Mouse (Mus musculus) gastrocnemius, adult 8-10 months (tissue): ENCODE results near the gene Nkpd1. TPM values are rescaled to one million over a fixed set of nuclear protein-coding genes. Genes with fewer than 3 reads are reported as not detected.
A peak's percentile ranks its signal among the peaks of the same experiment; 100 is the strongest.
"Not testable (repeated sequence)": the region's sequence is repeated elsewhere in the genome, so short reads cannot be mapped to it uniquely, and the experiment has no call there.

Experiments
- DNase-seq, 2 experiments: peaks; one replicate each; pipeline ENCODE4 v3.0.0; 2022; ENCODE audit warnings: low spot score in 2 of 2
- total RNA-seq, 4 experiments: library from RNA; stranded (reverse); gene quantifications; 2 replicates each; pipeline ENCODE4 v1.2.4; 2022

Gene Nkpd1
- total RNA-seq, 4 experiments from 2014 or later: not detected

DNA sequence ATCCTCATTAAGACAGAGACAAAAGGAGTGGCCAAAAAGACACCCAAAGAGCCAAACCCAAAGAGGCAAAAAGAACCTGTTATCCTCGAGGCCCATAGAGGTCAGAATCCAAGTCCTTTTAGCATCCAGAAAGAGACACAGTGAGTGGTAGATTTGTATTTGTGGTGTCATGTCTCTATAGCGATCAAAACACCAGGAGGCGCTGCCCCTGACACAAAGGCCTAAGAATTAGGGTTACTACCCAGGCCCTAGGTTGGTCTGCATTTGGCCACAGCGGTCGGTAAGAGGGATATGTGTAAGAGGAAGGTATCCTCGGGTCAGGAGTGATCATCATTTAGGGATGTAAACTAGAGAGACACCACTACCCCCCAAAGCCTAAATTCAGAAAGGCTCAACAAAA, 11.3 kb upstream of the Nkpd1 start:
- DNase-seq: no peak

DNA sequence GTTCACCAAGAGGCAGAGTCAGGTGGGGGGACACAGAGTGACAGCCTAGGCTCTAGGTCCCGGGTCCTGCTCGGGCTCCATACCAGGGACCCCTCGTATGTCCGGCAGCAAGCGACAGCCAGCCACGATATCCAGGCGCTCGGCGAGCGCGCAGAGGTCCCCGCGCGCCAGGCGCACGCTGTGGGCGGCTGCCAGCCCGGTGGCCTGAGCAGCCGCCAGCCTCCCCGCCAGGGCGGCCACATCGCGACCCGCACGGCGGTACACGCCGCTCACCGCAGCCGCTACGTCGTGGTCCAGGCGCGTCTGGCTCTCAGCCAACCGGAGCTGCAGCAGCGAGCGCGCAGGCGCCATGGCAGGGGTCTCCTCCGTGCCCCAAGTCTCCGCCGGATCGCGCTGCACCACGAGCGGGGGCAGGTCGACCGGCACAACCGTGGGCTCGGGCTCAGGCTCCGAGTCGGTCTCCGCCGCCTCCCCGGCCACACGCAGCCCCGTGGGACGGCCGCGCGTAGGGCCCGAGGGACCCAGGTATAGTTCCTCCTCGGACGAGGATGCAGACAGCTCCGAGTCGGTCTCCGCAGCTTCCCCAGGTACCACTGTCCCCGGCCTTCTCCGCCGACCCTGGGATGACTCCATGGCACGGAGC, 10.5 kb upstream of the Nkpd1 start:
- DNase-seq: no peak

DNA sequence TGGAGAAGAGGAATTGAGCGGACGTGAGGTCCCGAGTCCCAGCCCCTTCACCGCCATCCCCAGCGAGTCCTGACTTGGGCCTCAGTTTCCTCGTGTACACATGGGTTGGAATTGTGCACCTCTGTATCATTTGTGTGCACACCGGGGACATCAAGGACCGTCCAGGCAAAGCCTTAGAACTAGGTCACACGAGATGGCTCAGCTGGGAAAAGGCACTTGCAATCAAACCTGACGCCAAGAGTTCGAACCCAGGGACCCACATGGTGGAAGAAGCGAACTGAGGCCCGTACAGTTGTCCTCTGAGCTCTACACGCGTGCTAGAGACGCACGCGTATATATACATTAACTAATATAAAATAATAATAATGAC, 10.0 kb upstream of the Nkpd1 start:
- DNase-seq: no peak

DNA sequence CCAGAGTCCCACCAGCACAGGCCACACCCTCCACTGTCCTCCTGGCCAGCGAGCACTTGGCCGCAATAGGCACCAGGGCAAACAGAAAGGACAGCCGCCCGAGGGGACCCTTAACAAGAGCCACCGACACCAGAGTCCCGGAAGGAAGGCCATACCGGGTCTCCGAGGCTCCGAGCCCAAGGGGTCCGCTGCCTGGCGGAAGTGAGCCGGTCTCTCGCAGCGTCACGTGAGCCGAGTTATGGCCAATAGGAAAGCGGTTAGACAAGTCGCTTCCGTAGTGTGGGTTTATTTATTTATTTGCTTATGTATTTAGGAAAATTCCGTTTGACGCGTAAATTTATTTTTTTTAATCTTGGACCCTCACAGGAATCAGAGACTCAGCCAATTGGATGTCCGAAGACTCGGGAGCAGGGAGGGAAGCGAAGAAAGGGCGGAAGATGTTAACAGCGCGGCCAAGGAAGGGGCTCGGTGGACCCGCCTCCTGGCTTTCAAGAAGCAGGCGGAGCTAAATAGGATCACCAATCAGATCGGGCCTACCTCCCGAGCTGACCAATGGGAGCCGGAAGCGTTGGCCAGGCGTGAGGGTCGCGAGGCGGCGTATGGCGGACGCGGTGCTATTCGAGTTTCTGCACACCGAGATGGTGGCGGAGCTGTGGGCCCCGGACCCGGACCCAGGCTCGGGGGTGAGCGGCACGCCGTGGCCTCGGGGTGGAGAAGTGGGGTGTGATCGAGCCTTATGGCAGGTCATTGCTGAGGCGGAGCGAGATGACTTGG, 9.3 kb upstream of the Nkpd1 start, which contains the start of the genes Bloc1s3 and Trappc6a:
TSS of gene Bloc1s3 (minus strand) at position 218 of the 774 bp plus-strand sequence.
TSS of gene Trappc6a (plus strand) at position 246 of the 774 bp plus-strand sequence.
- peak; percentile 83 to 84 for DNase-seq

DNA sequence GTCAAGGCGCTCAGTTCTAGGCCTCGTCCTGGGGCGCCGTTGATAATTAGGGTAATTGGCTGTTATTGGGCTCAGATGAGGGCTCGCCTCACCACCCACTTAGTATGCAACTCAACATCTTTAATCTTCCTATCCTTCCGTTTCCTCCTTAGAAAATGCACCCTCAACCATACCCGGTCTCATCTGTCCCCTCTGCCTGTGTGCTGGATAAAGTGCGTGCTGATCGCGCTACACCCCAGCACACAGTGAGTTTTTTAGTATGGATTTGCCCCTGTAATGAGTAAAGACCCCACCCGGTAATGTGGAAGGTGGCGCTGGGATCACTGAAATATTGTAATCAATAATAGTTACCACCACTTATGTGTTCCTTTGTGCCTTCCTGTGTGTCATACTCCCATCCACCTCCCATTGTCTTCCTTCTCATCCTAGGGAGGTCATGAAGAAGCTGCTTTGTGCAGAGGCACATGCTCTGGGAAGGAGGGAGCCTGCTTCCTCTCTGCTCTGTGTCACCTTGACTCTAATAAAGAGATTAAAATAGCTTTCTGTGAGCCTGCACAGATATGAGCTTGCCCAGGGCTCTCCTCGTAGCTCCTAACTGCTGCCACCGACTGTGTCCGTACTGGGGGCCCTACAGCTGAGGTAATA, 8.6 kb upstream of the Nkpd1 start:
- no peak for DNase-seq

DNA sequence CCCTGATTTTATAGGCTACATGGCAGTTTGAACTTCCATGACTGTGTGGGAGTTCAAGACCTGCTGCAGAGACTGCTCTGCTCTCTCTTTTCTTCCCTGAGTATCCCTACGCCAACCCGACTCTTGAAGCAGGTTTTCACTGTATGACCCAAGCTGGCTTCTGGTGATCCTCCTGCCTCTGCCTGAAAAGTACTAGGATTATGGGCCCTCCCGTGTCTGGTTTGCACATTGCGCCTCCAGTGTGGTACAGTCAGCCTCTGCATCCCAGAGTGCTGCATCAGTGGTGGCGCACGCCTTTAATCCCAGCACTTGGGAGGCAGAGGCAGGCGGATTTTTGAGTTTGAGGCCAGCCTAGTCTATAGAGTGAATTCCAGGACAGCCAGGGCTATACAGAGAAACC, 7.9 kb upstream of the Nkpd1 start:
- DNase-seq: no peak

DNA sequence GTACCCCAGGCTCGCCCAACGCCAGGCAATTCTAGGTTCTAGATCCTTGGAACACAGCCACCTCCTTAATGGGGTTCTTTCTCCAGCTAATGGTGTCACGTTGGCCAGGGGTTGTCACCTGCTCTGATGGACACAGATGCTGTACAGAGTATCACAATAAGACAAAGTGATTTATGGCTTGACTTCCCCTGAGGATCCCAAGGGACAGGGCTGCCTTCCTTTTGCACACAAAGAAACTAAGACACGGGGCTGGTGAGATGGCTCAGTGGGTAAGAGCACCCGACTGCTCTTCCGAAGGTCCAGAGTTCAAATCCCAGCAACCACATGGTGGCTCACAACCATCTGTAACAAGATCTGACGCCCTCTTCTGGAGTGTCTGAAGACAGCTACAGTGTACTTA, 5.7 kb upstream of the Nkpd1 start:
- not testable (repeated sequence) for DNase-seq

DNA sequence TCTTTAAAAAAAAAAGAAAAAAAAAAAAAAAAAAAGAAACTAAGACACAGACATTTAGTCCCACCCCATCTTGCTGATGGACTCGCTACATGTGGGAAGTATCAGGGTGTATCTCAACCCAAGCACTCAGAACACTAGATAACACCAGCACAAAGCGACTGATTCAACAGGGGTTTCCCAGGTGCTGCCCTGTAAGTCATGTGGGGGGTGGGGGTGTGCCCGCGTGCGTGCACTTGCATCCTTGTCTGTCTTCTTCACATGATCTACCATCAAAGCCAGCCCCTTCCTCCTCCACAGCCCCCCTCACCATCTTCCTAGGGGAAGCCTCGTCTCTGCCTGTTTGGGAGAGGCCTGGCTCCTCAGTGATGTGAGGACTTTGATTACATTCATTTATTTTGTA, 5.3 kb upstream of the Nkpd1 start:
- no peak for DNase-seq

DNA sequence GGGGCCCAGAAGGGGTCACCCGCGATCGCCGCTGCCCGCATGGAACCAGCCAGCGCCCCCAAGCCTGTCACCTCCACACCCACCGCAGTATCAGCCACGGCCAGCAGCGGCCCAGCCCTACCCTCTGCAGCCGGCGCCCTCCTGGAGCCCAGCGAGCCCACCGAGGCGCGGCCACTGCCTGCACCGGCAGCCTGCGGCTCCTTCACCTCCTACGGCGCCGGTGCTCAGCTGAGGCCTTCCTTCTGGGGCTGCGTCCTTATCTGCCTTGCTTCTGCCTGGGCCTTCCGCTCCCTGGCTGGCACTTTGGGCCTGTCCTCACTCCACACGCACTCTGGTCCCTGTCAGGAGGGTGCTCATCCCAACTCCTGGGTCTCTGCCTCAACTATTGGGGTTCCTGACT, 2.4 kb downstream of the Nkpd1 start:
- DNase-seq: no peak

DNA sequence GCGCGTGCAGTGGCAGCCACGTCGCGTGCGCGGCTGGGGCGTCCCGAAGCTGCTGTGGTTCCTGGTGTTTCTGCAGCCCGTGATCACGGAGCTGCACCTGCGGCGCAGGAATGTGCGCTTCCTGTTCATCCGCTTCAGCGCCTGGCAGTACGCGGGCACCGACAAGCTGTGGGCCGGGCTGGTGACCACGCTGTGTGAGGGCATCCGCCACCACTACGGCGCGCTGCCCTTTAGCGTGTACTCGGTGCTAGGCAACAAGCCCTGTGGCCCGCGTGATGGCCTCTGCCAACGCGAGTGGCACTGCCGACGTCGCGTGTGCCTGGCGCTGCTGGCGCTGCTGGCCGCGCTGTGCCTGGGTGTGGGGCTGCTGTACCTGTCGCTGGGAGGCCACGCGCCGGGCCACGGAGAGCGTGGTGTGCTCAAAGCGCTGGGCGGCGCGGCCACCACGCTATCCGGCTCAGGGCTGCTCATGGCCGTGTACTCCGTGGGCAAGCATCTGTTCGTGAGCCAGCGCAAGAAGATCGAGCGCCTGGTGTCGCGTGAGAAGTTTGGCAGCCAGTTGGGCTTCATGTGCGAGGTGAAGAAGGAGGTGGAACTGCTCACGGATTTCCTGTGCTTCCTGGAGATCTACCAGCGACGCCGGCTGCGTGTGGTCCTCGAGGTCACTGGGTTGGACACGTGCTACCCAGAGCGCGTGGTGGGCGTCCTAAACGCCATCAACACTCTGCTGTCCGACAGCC, 5.5 kb downstream of the Nkpd1 start:
- no peak for DNase-seq

DNA sequence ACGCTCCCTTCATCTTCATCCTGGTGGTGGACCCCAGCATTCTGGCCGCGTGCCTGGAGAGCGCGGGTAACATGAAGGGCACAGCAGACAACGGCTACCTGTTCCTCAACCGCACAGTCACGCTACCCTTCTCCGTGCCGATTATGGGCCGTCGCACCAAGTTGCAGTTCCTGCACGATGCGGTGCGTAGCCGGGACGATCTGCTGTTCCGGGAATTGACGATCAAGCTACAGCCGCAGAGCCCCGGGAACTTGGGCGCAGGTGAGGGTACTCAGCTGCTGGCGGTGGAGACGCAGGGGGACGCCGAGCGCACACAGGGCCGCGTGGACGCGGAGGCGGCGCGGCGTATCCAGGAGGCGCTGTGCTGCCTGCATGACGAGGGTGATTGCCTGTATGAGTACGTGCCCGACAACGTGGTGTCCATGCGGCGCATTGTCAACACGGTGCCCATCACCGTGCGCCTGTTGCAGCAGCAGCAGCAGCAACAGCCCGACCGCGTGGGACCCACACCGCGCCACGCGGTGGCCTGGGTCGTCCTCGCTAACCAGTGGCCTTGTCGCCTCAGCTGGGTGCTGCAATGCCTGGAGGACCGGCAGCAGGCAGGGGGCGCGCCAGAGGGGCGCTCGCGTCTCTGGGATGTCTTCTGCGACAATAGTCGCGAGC, 6.2 kb downstream of the Nkpd1 start:
- DNase-seq: peak; percentile 33 to 38

DNA sequence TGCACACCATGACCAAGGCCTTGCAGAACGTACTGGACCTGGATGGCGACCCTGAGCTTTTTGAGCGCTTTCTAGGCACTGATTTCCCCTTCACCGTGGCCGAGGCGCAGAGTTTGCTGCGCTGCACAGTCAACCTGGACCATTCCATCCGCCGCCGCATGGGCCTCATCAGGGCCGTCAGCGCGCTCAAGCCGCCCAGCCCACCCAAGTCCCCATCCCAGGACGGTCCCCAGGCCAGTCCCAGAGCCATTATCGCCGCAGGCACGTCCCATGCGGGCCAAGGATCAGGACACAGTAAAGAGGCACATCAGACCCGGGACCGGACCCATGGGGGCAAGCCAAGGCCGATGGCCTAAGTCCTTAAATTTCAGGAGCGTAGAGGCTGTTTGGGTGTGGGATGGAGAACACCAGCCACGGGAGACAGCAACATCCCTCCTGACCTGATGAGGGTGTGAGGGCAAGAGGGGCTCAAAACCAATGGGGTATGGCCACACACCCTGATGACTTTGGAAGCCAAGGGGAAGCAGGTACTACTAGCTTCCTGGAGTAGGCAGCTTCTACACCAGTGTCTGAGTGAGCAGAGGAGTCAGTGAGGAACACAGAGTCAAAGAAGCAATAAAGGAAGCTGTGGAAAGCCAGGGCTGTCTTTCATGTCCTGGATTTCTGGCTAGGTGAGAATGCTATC, 6.9 kb downstream of the Nkpd1 start:
- DNase-seq: no peak

DNA sequence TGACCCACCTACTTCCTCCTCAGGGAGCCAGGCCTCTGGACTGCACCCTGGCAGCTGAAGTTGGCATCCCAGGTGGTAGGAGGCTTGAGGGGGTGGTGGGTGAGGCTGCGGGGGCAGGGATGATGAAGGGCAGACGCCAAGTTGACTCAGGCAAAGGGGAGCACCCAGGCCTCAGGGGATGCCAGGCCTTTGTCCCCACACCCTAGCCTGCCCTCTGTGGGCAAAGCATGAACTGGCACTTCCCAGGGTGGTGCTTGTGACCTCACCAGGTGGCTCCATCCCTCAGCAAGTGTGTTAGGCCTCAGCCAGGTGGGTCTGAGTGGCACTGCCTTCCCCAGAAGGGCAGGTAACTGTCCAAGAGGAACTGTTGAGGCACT, 7.5 kb downstream of the Nkpd1 start:
- DNase-seq: no peak

DNA sequence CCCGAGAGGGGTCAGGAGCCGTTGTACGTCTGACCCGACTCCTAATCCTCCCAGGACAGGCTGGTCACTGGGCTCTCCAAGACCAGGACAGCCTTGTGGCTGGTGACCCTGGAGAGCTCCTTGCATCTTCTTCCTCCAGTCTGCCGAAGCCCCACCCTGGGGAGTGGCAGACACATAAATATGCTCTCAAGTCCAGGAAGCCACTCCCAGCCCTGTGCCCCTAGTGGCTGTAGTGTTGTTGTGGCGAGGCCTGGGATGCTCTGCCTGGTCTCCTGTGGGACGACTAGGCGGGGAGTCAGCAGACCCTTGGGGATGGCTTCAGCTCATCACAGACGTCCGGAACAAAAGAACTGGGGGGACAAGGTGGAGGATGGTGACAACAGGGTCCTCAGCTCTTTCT, 13.4 kb downstream of the Nkpd1 start:
- no peak for DNase-seq

DNA sequence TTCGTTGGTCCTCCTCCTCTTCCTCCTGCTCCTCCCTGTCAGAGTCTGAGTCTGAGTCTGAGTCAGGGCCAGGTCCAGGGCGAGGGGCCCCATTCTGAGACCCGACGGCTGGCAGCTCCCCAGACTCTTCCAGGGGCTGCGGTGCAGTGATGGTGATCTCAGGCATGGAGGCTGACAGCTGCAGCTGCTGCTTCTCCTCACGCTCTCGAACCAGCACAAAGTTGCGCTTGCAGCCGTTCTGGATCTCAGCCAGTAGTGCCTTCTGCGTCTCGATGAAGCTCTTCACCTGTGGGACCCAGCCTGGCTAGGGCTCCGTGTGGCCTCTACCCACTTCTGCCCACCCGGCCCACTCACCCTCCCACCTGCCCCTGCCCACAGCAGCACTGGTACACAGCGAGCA, 14.6 kb downstream of the Nkpd1 start:
- no peak for DNase-seq

DNA sequence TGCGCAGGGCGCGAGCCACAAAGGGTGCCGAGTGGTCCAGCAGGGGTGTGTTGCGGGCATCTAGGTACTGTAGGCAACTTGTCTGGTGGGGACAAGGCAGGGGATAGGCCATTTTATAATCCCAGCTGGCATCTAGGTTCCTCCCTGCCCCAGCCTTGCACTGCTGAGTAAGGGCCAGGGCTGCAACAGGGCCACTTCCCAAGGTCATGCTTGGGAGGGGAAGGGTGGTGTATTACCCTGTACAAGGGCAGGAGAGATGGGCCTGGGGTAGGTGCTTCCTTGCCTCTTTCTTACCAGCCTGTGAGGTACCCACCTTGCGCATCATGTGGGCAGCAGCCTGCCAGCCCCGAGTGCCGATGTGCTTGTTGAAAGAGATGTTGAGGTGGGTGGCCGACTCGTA, 17.0 kb downstream of the Nkpd1 start:
- DNase-seq: no peak

DNA sequence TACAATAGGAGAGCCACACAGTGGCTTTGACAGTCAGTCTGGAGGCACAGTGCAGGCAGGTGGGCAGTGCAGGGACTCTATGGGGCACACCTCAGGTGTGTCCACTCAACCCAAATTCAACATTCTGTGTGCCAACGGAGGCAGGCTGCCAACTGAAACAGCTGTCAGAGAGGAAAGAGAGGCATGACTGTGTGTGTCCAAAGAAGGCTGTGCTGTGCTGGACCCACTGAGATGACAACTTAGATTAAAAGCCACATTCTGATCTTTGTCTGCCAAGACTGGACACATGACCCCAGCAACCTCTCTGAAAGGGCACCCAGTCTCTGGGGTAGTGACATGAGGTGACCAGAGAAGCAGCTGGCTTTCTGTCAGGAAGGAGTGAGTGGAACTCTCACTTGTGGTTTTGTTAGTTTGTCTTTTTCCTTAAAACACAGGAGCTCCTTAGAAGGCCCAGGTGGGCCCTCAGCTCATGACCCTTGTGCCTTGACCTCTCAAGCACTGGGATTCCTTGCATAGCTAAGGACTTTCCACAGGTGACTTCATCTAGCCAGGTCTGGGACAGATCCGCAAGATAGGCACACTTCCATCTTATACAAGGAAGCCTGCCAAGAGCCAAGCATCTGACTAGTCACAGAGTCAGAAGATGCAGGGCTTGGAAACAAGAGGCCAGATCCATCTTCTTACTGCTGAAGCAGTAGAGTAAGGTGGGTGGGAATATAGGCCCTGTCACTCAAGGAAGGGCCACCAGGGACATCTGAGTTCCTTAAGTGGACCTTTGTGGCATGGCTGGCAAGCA, 23.3 kb downstream of the Nkpd1 start:
- no peak for DNase-seq

DNA sequence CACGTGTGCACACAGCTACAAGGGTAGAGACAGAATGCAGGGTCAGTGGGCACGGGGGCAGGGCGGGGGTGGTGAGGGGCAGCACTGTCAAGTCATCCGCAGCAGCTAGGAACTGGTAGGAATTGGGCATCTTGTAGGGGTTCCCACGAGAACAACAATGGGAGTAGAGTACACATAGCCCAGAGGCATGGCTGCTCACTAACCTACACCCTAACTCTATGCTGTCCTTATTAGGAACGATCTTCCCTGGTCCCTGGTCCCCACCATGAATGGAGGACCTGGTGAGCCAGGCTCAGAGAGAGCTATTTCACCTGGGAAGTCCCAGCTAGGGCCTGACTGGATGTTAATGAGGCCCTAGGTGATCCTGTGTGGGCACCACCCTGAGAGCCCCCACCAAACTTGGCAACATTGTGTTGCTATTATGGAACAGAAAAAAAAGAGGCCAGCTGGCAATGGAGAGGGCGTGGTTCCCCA, 24.1 kb downstream of the Nkpd1 start:
- DNase-seq: no peak

DNA sequence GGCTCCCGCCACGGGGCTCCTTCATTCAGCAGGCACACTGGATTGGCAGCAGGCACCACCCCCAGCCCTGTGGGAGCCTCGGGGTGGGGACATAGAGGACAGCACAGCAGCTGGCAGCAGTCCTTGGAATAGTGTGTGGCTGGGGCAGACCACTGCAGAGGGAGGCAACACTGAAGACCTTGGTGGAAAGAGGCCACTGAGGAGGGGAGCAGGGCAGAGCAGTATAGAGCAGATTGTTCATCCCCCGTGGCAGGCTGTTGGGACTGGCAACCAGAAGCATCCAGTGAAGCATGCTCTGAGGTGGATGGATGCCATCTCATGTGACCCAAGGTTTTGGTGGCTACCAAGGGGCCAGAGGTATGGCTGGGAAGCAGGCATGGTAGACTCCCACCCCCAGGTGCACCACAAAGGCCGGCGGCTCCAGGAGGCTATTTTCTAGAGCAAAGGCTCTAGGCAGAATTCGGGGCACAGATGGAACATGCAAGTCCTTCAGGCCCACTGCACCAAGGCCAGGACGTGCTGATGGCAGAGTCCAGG, 24.6 kb downstream of the Nkpd1 start:
- DNase-seq: no peak

DNA sequence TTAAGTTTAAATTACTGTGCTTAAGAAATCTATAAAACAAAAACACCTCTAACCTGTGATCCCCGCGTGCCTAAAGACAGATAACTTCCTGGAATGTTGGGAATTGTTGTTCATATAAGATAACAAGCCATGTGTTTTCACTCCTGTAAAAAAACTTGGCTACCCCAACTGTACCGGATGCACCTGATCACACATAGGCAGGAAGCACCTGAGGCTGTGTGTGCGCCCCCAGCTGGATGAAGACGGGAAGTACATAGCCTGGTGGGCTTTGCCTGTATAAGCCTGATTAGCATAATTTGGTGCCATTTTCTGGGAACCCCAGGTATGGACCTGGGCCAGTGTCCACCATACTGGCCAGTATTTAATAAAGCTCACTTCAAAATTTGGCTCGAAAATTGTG, 25.9 kb downstream of the Nkpd1 start:
- DNase-seq: no peak
